Mouse (Mus musculus) liver, adult 2 months (tissue): Measurements from ENCODE around the gene Cuedc1. TPM values are rescaled to one million over a fixed set of nuclear protein-coding genes. Genes with fewer than 3 reads are reported as not detected.
"Not testable (repeated sequence)": the region's sequence is repeated elsewhere in the genome, so short reads cannot be mapped to it uniquely, and the experiment has no call there.

Source experiments
- DNase-seq: peaks from one replicate; pipeline ENCODE4 v3.0.0-alpha.2; 2011; ENCODE audit warnings: low read depth, low spot score; ENCODE audit errors: extremely low read depth
- H3K27ac ChIP-seq: fragments of 200-500 bp; replicated peaks from 2 replicates; pipeline ENCODE4 v1.5.1; 2012; ENCODE audit warnings: low read depth, mild to moderate bottlenecking, control low read depth, inconsistent platforms, low read length; ENCODE audit not compliant: insufficient read depth
- H3K27me3 ChIP-seq: fragments of 200-500 bp; 2 replicates; pipeline ENCODE4 v1.6.1; 2012; ENCODE audit warnings: mild to moderate bottlenecking, moderate library complexity, low read length, inconsistent platforms; ENCODE audit not compliant: control insufficient read depth, insufficient read depth
- H3K36me3 ChIP-seq: fragments of 200-500 bp; 2 replicates; pipeline ENCODE4 v1.6.1; 2012; ENCODE audit warnings: low read length, inconsistent platforms; ENCODE audit not compliant: control insufficient read depth, insufficient read depth
- H3K4me1 ChIP-seq: fragments of 200-500 bp; 2 replicates; pipeline ENCODE4 v1.6.1; 2011; ENCODE audit warnings: low read length; ENCODE audit not compliant: control insufficient read depth, insufficient read depth
- H3K4me3 ChIP-seq: fragments of 200-500 bp; 2 replicates; pipeline ENCODE4 v1.5.1; 2011; ENCODE audit warnings: low read depth, mild to moderate bottlenecking, control low read depth, low read length, moderate library complexity; ENCODE audit not compliant: insufficient read depth
- H3K79me2 ChIP-seq: fragments of 200-500 bp; 2 replicates; pipeline ENCODE4 v1.6.1; 2012; ENCODE audit warnings: inconsistent platforms, mild to moderate bottlenecking, low read length, moderate library complexity; ENCODE audit not compliant: control insufficient read depth, insufficient read depth
- H3K9ac ChIP-seq: fragments of 200-500 bp; 2 replicates; pipeline ENCODE4 v1.6.1; 2012; ENCODE audit warnings: low read depth, mild to moderate bottlenecking, control low read depth, inconsistent platforms, low read length
- CTCF ChIP-seq: fragments of 200-500 bp; IDR thresholded peaks from 2 replicates; pipeline ENCODE4 v1.5.1; 2011; ENCODE audit warnings: low read depth, low read length, control low read depth
- POLR2A ChIP-seq: fragments of 200-500 bp; IDR thresholded peaks from 2 replicates; pipeline ENCODE4 v1.6.1; 2011; ENCODE audit warnings: low read length, control low read depth; ENCODE audit not compliant: insufficient read depth; ENCODE audit errors: extremely low read depth
- WGBS: fragments of 180-500 bp; shearing (Covaris S2); methylation state at CpG from one replicate; pipeline ENCODE4 v1.1.7; 2018; 5-methylcytosine and 5-hydroxymethylcytosine counted together
- polyA plus RNA-seq: library from polyadenylated mRNA; depleted of rRNA; stranded (reverse); fragments of >200 nt; gene quantifications from 2 replicates; pipeline ENCODE4 v1.2.3, GENCODE M21; 2012
- total RNA-seq: library from RNA; depleted of rRNA; stranded (reverse); fragments of >200 nt; gene quantifications from 2 replicates; pipeline ENCODE4 v1.2.3, GENCODE M21; 2014

Cuedc1 gene
- total and polyA plus RNA-seq, 2 experiments = 1.5 to 1.7 TPM

DNA sequence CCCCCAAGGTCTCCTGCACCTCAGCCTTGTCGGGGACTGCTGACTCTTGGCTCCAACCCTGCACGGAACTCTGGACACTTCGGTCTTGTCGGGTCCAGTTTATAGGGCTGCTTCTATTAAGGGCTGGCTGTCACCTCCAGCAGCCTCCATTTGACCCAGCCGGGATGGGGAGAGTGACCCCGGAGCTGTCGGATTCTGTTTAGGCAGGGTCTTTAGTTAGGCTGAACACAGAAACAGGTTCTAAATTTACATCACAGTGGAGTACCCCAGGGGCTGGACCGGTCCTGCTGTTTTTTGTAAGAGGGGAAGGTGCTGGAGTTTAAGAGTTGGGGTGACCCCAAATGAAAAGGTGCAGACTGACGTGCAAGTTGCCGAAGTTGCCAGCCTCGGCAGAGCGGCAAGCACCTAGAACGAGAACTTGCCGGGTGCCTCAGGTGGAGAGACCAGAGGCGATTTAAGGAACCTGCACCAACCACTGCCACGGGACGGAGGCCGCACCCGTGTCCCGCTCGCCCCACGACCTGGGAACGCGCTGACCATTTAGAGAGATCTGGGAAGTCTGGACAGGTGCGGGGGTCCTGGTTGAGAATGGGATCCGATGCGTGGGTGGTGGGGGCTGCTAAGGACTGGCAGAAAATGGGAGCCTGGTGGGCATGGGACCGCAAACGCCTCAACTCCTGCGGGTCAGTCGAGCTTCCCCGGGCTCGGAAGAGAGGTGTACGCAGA, 95.4 kb downstream of the Cuedc1 start:
- WGBS = 19% methylated on average over 34 of the region's 34 CpGs
- DNase-seq = no peak
- TF ChIP-seq CTCF = no peak
- no peak for TF ChIP-seq POLR2A
- Histone ChIP-seq H3K27me3 (0 out of 2 replicates have a peak, but pooled peaks cover 5% of the 10 kb centered on the region), H3K79me2 (no peaks in the 10 kb centered on the region), H3K4me1 (no peaks in the 10 kb centered on the region; the same call in 1 of the 2 replicates), H3K9ac (no peak overlapping the region), H3K27ac (no peak overlapping the region), H3K36me3 (no peaks in the 10 kb centered on the region), H3K4me3 (no peak overlapping the region)

DNA sequence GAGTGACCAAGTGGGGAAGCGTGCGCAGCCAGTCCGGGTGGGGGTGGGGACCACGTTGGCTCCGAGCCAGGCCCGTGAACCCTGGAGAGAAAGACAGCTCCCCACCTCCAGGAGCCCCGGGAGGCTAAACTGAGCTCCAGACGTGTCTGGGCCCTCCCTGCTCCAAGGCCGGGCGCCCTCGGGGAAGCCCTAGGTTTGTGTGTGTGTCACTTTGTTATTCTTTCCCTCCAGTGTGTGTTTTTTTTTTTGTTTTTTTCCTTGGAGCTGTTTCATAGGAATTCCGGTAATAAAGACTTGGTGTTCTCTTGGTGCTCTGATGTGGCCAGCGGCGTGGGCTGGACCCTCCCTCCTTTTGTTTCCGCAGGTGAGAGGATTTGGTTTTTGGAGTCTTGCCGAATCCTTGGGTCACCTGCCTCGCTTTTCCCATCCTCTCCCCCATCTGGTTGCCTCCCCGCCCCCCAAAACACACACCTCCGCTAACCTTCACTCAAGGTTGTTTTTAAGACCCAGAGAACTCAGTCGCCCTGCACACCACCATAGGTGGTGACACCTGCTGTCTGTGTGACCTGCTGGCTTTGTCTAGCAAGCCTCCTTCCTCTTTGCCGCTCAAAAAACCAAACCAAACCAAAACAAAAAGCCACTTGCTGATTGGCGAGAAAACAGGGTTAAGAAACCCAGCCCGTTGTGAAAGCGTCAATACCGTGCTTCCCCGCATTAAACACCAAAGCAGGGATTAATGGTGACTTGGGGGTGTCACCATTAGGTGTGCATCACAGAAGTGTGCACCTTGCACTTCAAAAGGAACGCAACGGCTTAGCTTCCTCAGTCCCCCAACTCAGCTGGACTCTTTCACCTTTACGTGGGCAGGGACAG, 96.2 kb downstream of the Cuedc1 start:
- H3K4me1 ChIP-seq = no peaks in the 10 kb centered on the region; the same call in 1 of the 2 replicates
- H3K27me3 ChIP-seq = 0 out of 2 replicates have a peak, but pooled peaks cover 5% of the 10 kb centered on the region
- no peak overlapping the region for H3K27ac ChIP-seq
- TF ChIP-seq POLR2A = no peak
- TF ChIP-seq CTCF = no peak
- no peaks in the 10 kb centered on the region for H3K36me3 ChIP-seq
- no peak overlapping the region for H3K9ac ChIP-seq
- WGBS = 15% methylated on average over 29 of the region's 29 CpGs
- no peak for DNase-seq
- no peaks in the 10 kb centered on the region for H3K79me2 ChIP-seq
- H3K4me3 ChIP-seq = no peak overlapping the region; the same call in 1 of the 2 replicates

DNA sequence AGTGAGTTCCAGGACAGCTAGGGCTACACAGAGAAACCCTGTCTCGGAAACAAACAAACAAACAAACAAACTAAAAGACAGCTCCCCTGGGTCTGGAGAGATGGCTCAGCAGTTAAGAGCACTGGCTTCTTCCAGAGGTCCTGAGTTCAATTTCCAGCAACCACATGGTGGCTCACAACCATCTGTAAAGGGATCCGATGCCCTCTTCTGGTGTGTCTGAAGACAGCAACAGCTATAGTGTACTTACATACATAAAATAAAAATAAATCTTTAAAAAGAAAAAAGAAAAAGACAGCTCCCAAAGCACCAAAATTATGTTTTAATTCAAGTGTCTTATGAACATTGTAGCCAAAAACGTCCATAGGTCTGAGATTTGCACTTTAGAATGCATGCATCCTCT, 97.8 kb downstream of the Cuedc1 start:
- H3K36me3 ChIP-seq, H3K27me3 ChIP-seq, DNase-seq, H3K4me3 ChIP-seq, H3K4me1 ChIP-seq, H3K9ac ChIP-seq, H3K79me2 ChIP-seq, H3K27ac ChIP-seq: not testable (repeated sequence)
- WGBS = 82% methylated on average over 3 of the region's 3 CpGs

- peak; percentile 64 for DNase-seq
- 3% methylated on average over 2 of the region's 2 CpGs for WGBS
- Histone ChIP-seq H3K36me3 (no peaks in the 10 kb centered on the region), H3K4me1 (no peaks in the 10 kb centered on the region; the same call in 1 of the 2 replicates), H3K27me3 (0 out of 2 replicates have a peak, but pooled peaks cover 5% of the 10 kb centered on the region), H3K79me2 (no peaks in the 10 kb centered on the region), H3K27ac (no peak overlapping the region), H3K4me3 (no peak overlapping the region), H3K9ac (no peak overlapping the region)
- no peak for TF ChIP-seq POLR2A
- no peak for TF ChIP-seq CTCF
These were observed 99.3 kb downstream of the Cuedc1 start for GRCm38 (mm10) chr11:88197153-88197576.

- H3K27me3 ChIP-seq = 0 out of 2 replicates have a peak, but pooled peaks cover 5% of the 10 kb centered on the region
- no peak overlapping the region for H3K27ac ChIP-seq
- no peaks in the 10 kb centered on the region for H3K36me3 ChIP-seq
- no peak overlapping the region for H3K4me3 ChIP-seq
- no peak for TF ChIP-seq POLR2A
- no peak for TF ChIP-seq CTCF
- H3K79me2 ChIP-seq = no peaks in the 10 kb centered on the region
- H3K4me1 ChIP-seq = peaks cover under 1% of the 10 kb centered on the region; the same call in 1 of the 2 replicates
- no peak for DNase-seq
- no peak overlapping the region for H3K9ac ChIP-seq
- 51% methylated on average over 4 of the region's 4 CpGs for WGBS
These were observed 100.4 kb downstream of the Cuedc1 start for GRCm38 (mm10) chr11:88198223-88198622.
